Mouse (Mus musculus) E14TG2a.4 (cell line): ENCODE measurements around the gene Gm8104.
"Not testable (repeated sequence)": the region's sequence is repeated elsewhere in the genome, so short reads cannot be mapped to it uniquely, and the experiment has no call there.

Experiments
- CTCF ChIP-seq: conservative IDR thresholded peaks from 2 replicates; pipeline ENCODE4 v1.5.1; 2014; ENCODE audit warnings: low read length
- NANOG ChIP-seq: IDR thresholded peaks from 2 replicates; pipeline ENCODE4 v1.6.1; 2014; ENCODE audit warnings: borderline replicate concordance, low read length, mixed read lengths
- POU5F1 ChIP-seq: IDR thresholded peaks from 2 replicates; pipeline ENCODE4 v1.6.1; 2014; ENCODE audit warnings: low read length, borderline replicate concordance

GRCm38 (mm10) chr14:43089103-43089919 is 11.1 kb upstream of the Gm8104 start:
- not testable (repeated sequence) for TF ChIP-seq CTCF, POU5F1, NANOG
